Mouse (Mus musculus): ENCODE results near the gene Dlx6. TPM values are rescaled to one million over a fixed set of nuclear protein-coding genes. Genes with fewer than 3 reads are reported as not detected.

Dlx6 gene
- total RNA-seq, 2 experiments from 2014 or later: not detected

Other genes with a start within 250 kb of the Dlx6 start
- under 1 TPM in 1 of 2 experiments, not detected in 1; 0.53 TPM for gene Dlx5, start 18.8 kb downstream of the Dlx6 start, total RNA-seq (2021)
- gene Sdhaf3, start 92.7 kb downstream of the Dlx6 start, total RNA-seq (2021): 1 to 10 TPM; 4.5 to 6.2 TPM